Mouse (Mus musculus) heart, embryonic 13.5 days (tissue): ENCODE results near the gene Ppp1r37. TPM values are rescaled to one million over a fixed set of nuclear protein-coding genes. Genes with fewer than 3 reads are reported as not detected.

ENCODE experiments used
- ATAC-seq: fragments of 200-750 bp; cut with Nextera tagmentation; 2 replicates; pipeline ENCODE4 v1.8.0; 2017; ENCODE audit warnings: moderate TSS enrichment; ENCODE audit not compliant: insufficient number of reproducible peaks, low FRiP score, low TSS enrichment; ENCODE audit errors: extremely low read depth
- H3K27ac ChIP-seq: fragments of 300-500 bp; sonication (generic); replicated peaks from 2 replicates; pipeline ENCODE4 v1.5.1; 2015; ENCODE audit warnings: moderate library complexity, mild to moderate bottlenecking, inconsistent platforms
- H3K27me3 ChIP-seq: fragments of 300-500 bp; sonication (generic); replicated peaks from 2 replicates; pipeline ENCODE4 v1.6.1; 2015; ENCODE audit warnings: mild to moderate bottlenecking, inconsistent platforms
- H3K36me3 ChIP-seq: fragments of 300-500 bp; sonication (generic); 2 replicates; pipeline ENCODE4 v1.6.1; 2015; ENCODE audit warnings: mild to moderate bottlenecking, inconsistent platforms
- H3K4me1 ChIP-seq: fragments of 300-500 bp; sonication (generic); 2 replicates; pipeline ENCODE4 v1.6.1; 2015; ENCODE audit warnings: inconsistent platforms
- H3K4me2 ChIP-seq: fragments of 300-500 bp; sonication (generic); 2 replicates; pipeline ENCODE4 v1.6.1; 2015; ENCODE audit warnings: inconsistent platforms, mild to moderate bottlenecking, moderate library complexity
- H3K4me3 ChIP-seq: fragments of 300-500 bp; sonication (generic); 2 replicates; pipeline ENCODE4 v1.5.1; 2015; ENCODE audit warnings: moderate library complexity, mild to moderate bottlenecking, inconsistent platforms
- H3K9ac ChIP-seq: fragments of 300-500 bp; sonication (generic); 2 replicates; pipeline ENCODE4 v1.6.1; 2015; ENCODE audit warnings: inconsistent platforms, mild to moderate bottlenecking, moderate library complexity
- H3K9me3 ChIP-seq: fragments of 300-500 bp; sonication (generic); 2 replicates; pipeline ENCODE4 v1.6.1; 2016; ENCODE audit warnings: inconsistent platforms
- WGBS: fragments of 180-500 bp; shearing (Covaris S2); methylation state at CpG from one replicate; pipeline ENCODE4 v1.1.7; 2015; ENCODE audit warnings: mixed read lengths; 5-methylcytosine and 5-hydroxymethylcytosine counted together
- polyA plus RNA-seq: library from polyadenylated mRNA; unstranded; fragments of >200 nt; fragmentation: Nextera tagmentation; extraction: Ambion mirVana; gene quantifications from 2 replicates; pipeline ENCODE4 v1.2.1, GENCODE M21; 2015

The Ppp1r37 gene
- polyA plus RNA-seq, 1 experiment from 2014 or later: 17.2 TPM

GRCm38 (mm10) chr7:19589207-19589606 is 26.3 kb upstream of the Ppp1r37 start:
- Histone ChIP-seq H3K4me2 (no peak overlapping the region), H3K4me3 (no peak overlapping the region), H3K36me3 (peaks cover 98% of the 10 kb centered on the region), H3K27ac (no peak overlapping the region), H3K9me3 (no peaks in the 10 kb centered on the region), H3K9ac (no peak overlapping the region), H3K27me3 (no peaks in the 10 kb centered on the region), H3K4me1 (peaks cover 12% of the 10 kb centered on the region)
- WGBS: 48% methylated on average over 3 of the region's 3 CpGs
- no peak for ATAC-seq

DNA sequence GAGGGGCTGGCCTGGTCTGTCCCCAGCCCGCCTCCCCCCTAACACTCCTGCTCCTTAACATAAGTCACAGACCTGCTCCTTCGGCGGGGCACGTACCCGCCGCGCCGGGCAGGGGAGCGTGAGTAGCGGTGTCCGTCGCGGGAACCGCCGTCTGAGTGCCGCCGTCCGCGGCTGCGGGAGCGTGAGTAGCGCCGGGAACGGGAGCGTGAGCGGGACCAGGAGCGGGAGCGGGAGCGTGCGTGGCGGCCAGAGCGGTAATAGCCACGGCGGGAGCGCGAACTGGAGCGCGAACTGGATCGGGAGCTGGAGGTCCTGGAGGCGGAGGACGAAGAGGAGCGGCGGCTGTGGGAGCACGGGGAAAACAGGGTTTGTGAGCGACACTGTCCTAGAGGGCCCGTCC is 23.4 kb upstream of the Ppp1r37 start:
- Histone ChIP-seq H3K9me3 (no peaks in the 10 kb centered on the region), H3K4me1 (peaks cover 12% of the 10 kb centered on the region), H3K4me3 (no peak overlapping the region), H3K4me2 (peak overlapping the region; percentile 28; the same call in 1 of the 2 replicates), H3K36me3 (peaks cover 97% of the 10 kb centered on the region), H3K27ac (0 out of 2 replicates have a peak overlapping the region, but pooled peaks have one; percentile 20), H3K9ac (0 out of 2 replicates have a peak overlapping the region, but pooled peaks have one; percentile 37), H3K27me3 (no peaks in the 10 kb centered on the region)
- no peak for ATAC-seq
- 67% methylated on average over 46 of the region's 46 CpGs for WGBS

DNA sequence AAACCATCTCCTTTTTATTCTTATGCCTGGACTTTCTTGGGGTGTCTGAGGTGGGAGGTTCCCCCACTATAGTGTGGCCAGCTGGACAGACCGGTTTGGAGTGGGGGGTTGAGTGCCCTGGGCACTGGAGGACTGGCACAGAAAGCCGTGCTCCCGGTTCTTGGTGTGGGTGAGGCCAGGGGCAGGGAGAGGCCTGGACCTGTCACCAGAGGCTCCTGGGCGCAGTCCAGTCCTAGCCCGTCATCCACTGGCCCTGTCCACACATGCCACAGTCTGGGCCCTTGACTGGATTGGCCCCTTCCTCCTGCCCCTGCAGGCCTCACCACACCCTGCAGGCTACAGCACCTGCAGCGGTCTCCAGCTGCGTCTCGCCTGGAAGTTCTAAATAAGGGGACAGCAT is 17.8 kb upstream of the Ppp1r37 start:
- no peak overlapping the region for H3K4me3 ChIP-seq
- peaks cover 38% of the 10 kb centered on the region for H3K27me3 ChIP-seq
- no peaks in the 10 kb centered on the region for H3K9me3 ChIP-seq
- H3K27ac ChIP-seq: no peak overlapping the region
- peaks cover 60% of the 10 kb centered on the region for H3K36me3 ChIP-seq
- 75% methylated on average over 8 of the region's 8 CpGs for WGBS
- no peak for ATAC-seq
- H3K4me2 ChIP-seq: no peak overlapping the region
- peaks cover 22% of the 10 kb centered on the region for H3K4me1 ChIP-seq
- H3K9ac ChIP-seq: no peak overlapping the region

GRCm38 (mm10) chr7:19579751-19580150 is 16.9 kb upstream of the Ppp1r37 start:
- H3K9me3 ChIP-seq: no peaks in the 10 kb centered on the region
- H3K4me2 ChIP-seq: no peak overlapping the region
- 82% methylated on average over 10 of the region's 10 CpGs for WGBS
- no peak overlapping the region for H3K4me3 ChIP-seq
- peaks cover 51% of the 10 kb centered on the region for H3K36me3 ChIP-seq
- no peak overlapping the region for H3K9ac ChIP-seq
- no peak for ATAC-seq
- H3K27ac ChIP-seq: no peak overlapping the region
- H3K4me1 ChIP-seq: peaks cover 18% of the 10 kb centered on the region
- H3K27me3 ChIP-seq: peaks cover 47% of the 10 kb centered on the region

DNA sequence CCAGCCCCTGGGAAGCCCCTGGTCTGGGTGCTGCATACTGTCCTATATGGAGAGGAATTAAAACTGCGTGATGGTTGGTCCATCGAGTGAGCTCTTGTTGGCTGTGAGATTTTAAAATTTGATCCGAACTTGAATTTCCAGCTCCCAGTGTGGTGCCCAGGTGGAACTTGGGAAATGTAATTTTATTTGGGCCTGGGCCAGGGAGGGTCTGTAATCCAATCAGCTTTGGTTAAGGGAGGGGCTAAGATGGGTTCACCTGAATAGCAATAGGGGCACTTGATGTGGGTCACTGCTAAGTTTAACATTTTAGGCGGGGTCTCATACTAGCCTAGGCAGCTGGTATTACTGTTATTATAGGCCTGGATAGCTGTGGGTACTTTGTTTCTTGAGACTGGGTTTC is 15.6 kb upstream of the Ppp1r37 start:
- Histone ChIP-seq H3K9ac (no peak overlapping the region; the same call in 1 of the 2 replicates), H3K4me2 (no peak overlapping the region; the same call in 1 of the 2 replicates), H3K4me3 (no peak overlapping the region), H3K27me3 (peaks cover 48% of the 10 kb centered on the region), H3K4me1 (peaks cover 23% of the 10 kb centered on the region), H3K36me3 (peaks cover 38% of the 10 kb centered on the region), H3K9me3 (no peaks in the 10 kb centered on the region), H3K27ac (no peak overlapping the region)
- 55% methylated on average over 4 of the region's 4 CpGs for WGBS
- no peak for ATAC-seq

- peak overlapping the region; percentile 73 for H3K9ac ChIP-seq
- H3K27ac ChIP-seq: no peak overlapping the region
- H3K4me3 ChIP-seq: peak overlapping the region; percentile 53
- peaks cover 33% of the 10 kb centered on the region for H3K36me3 ChIP-seq
- H3K9me3 ChIP-seq: no peaks in the 10 kb centered on the region
- 18% methylated on average over 10 of the region's 10 CpGs for WGBS
- peak overlapping the region; percentile 83 for H3K4me2 ChIP-seq
- peaks cover 23% of the 10 kb centered on the region for H3K4me1 ChIP-seq
- peaks cover 48% of the 10 kb centered on the region for H3K27me3 ChIP-seq
- no peak for ATAC-seq
Observed at GRCm38 (mm10) chr7:19577877-19578414, 15.1 kb upstream of the Ppp1r37 start.

DNA sequence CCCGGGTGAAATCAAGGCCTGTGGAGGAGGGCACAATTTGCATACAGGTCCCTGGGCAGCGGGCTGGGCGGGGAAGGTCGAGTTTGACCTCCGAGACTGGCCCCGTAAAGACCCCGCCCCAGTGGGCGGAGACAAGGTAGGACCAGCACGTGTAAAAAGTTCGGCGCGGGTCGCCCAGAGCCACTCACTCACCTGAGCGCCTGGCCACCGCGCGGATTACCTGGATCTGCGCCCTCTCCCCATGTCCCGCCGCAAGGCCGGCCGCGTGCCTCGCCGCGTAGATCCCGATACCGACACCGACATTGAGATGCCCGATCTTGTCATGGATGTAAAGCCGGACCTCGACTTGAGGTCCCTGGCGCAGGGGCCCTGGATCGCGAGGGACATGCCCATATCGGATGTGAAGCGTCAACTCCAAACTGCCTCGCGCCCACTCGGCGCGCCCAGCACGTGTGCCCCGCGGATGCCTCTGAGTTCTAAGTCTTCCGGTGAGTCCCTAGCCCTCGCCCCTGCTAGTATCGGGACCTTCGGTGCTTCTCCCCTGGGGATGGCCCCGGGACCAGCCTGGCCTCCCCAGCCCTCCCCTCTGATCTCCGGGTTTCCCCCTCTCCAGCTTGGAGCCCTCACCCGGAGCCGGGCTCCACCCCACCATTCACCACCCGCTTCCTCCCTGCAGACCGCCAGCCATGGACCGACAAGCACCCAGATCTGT is 14.4 kb upstream of the Ppp1r37 start, which contains the start of the genes Zfp296 and Gemin7:
Gene Zfp296 (plus strand): TSS at position 147 of the 712 bp plus-strand sequence.
Gene Gemin7 (minus strand): TSS at position 455 of the 712 bp plus-strand sequence.
- peaks cover 28% of the 10 kb centered on the region for H3K36me3 ChIP-seq
- no peaks in the 10 kb centered on the region for H3K9me3 ChIP-seq
- peaks cover 48% of the 10 kb centered on the region for H3K27me3 ChIP-seq
- ATAC-seq: no peak
- peak within 1 kb of the TSS; percentile 83 for H3K4me2 ChIP-seq
- H3K4me3 ChIP-seq: peak within 1 kb of the TSS; percentile 53
- H3K4me1 ChIP-seq: peaks cover 27% of the 10 kb centered on the region
- H3K27ac ChIP-seq: no peak within 1 kb of the TSS
- H3K9ac ChIP-seq: peak within 1 kb of the TSS; percentile 73
- WGBS: under 1% methylated on average over 56 of the region's 56 CpGs

- no peak for ATAC-seq
- Histone ChIP-seq H3K4me2 (no peak overlapping the region), H3K9ac (no peak overlapping the region), H3K9me3 (no peaks in the 10 kb centered on the region), H3K27ac (no peak overlapping the region), H3K4me3 (no peak overlapping the region), H3K4me1 (peaks cover 40% of the 10 kb centered on the region), H3K27me3 (peaks cover 48% of the 10 kb centered on the region), H3K36me3 (peaks cover 16% of the 10 kb centered on the region)
- WGBS: 59% methylated on average over 3 of the region's 3 CpGs
Observed at GRCm38 (mm10) chr7:19575559-19575958, 12.7 kb upstream of the Ppp1r37 start.

DNA sequence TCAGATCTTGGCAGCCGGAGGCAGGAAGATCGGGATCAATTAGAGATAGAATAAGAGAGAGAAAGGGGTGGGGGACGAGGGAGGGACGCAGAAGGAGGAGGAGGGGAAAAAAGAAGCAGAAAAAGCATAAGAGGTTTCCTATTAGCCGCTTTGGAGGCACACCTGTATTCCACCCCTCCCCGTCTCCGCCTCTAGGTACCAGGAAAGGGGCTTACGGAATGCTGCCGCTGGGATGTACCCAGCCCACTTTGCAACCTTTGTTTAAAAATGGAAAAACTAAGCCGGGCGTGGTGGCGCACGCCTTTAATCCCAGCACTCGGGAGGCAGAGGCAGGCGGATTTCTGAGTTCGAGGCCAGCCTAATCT is 10.9 kb upstream of the Ppp1r37 start:
- Histone ChIP-seq H3K36me3 (peaks cover 24% of the 10 kb centered on the region), H3K9ac (peak overlapping the region; percentile 91), H3K9me3 (no peaks in the 10 kb centered on the region), H3K4me3 (peak overlapping the region; percentile 76), H3K4me1 (peaks cover 40% of the 10 kb centered on the region), H3K27me3 (peaks cover 41% of the 10 kb centered on the region), H3K4me2 (peak overlapping the region; percentile 77), H3K27ac (peak overlapping the region; percentile 91)
- ATAC-seq: no peak
- 19% methylated on average over 16 of the region's 16 CpGs for WGBS

DNA sequence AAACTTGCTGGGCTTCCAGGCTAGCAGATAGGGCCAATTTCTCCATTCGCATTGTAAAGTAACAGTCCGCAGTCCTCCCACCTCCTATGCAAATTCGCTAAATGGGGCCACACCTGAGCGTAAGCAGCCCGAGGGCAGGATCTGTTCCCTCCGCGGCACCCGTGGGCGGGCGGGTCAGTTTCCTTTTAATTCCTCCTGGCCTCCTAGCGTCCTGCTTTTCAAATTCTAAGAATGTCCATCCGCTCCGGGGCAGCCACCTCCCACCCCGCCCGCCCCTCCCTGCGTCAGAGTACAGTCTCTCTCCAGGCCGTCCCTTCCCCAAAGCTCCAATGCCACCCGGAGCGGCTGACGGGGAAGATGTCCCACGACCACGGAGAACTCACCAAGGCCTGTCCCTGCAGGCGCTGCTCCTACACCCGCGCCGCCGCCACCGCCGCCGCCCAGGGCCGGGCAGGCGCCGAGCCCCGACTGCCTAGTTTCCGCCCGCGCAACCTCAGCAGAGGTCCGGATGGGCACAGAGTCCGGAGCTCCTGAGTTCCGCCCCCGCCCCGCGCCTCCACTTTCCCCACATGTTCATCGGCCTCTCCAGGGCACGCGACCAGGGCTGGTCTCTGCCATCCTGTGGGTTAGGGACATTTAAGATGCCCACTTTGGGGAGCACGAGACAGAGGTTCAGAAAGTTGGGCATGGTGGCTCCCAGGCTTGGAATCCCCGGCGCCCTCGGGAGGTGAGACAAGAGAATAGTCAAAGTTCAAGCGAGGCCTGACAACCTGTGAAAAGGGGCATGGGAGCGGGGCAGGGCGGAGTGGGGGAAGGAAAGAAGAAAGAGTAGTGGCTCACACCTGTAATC is 10.3 kb upstream of the Ppp1r37 start:
- under 1% methylated on average over 53 of the region's 53 CpGs for WGBS
- peak overlapping the region; percentile 76 for H3K4me3 ChIP-seq
- peaks cover 30% of the 10 kb centered on the region for H3K36me3 ChIP-seq
- peaks cover 35% of the 10 kb centered on the region for H3K27me3 ChIP-seq
- peaks cover 39% of the 10 kb centered on the region for H3K4me1 ChIP-seq
- peak overlapping the region; percentile 77 for H3K4me2 ChIP-seq
- peak overlapping the region; percentile 91 for H3K9ac ChIP-seq
- no peaks in the 10 kb centered on the region for H3K9me3 ChIP-seq
- ATAC-seq: peak; percentile 80; the same call in 1 of the 2 replicates
- H3K27ac ChIP-seq: peak overlapping the region; percentile 91

DNA sequence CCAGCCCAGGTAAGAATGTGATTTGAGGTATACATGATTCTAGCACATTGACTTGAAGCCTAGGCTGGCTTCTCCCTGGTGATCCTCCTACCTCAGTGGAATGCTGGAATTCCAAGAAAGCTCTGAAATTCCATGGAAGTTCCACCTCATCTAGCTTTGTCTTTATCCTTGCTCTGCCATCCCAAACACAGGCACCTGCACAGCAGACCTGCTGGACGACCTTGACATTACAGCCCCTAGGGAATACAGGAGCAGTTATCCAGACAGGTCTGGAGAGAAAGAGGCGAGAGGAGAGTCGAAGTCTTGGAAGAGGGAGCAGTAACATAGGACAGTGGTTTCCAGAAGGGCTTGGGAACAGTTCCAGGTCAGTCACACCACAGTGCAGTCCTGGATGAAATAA is 6.8 kb upstream of the Ppp1r37 start:
- no peak overlapping the region for H3K4me2 ChIP-seq
- H3K27me3 ChIP-seq: peaks cover under 1% of the 10 kb centered on the region; the same call in 1 of the 2 replicates
- 76% methylated on average over 3 of the region's 3 CpGs for WGBS
- no peaks in the 10 kb centered on the region for H3K9me3 ChIP-seq
- H3K4me1 ChIP-seq: peaks cover 22% of the 10 kb centered on the region
- no peak overlapping the region for H3K9ac ChIP-seq
- no peak overlapping the region for H3K27ac ChIP-seq
- no peak for ATAC-seq
- no peak overlapping the region for H3K4me3 ChIP-seq
- H3K36me3 ChIP-seq: peaks cover 57% of the 10 kb centered on the region
